Mouse (Mus musculus): ENCODE results near the gene Prr23a2. TPM values are rescaled to one million over a fixed set of nuclear protein-coding genes. Genes with fewer than 3 reads are reported as not detected.

The Prr23a2 gene
- polyA plus RNA-seq (2017; shearing (Covaris generic)) = not detected

DNA sequence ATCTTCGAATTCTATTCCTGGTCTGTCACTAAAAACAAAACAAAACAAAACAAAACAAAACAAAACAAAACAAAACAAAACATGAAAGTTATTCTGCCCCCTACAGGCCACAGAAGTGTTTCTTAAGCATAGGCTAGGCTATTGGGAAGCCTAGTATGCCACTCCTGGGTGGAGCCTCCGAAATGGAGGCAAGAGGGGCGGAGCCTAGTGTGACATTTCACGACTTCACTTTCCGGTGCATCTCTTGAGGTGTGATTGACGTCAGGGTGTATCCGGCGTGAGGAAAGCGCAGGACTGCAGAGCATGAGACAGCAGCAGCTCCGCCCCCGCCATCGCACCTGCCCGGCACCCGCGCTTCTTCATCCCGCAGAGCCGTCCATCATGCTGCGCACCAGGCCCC lies at the start of gene Prr23a2:
Gene Prr23a2, plus strand, starts transcription at position 285 of the 400 bp plus-strand sequence.

DNA sequence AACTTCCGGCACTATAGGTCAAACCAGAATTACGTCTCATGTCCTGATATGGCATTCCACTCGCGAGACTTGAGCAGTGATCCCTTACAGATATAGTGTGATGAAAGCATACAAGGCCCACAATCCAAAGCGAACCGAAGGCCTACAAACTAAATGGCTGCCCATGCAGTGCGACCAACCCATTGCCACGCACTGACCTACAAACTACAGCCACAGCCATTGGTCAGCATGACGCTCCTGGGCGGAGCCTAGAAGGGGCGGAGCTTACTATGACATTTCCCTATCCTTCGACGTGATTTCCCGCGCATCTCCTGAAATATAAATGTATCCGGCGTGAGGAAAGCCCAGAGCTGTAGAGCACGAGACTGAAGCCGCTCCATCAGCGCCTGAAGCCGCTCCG lies 14.2 kb upstream of the Prr23a2 start, which contains the start of gene Prr23a1:
Gene Prr23a1, plus strand, starts transcription at position 387 of the 400 bp plus-strand sequence.

DNA sequence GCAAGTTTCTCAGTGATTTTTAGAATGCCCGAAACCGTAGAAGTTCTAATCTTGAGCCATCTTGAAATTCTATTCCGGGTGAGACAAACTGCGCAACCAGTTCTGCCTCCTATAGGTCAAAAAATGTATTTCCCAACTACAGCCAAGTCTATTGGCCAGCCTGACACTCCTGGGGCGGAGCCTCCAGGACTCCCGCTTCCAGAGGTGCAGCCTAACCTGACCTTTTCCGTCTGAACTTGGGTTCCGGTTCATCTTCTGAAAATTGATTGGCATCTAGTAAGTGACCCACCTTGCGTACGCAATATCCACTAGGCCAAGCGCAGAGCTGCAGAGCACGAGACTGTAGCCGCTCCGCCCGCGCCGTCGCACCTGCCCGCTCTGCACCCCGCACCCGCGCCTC lies 8.3 kb downstream of the Prr23a2 start, which contains the start of gene Prr23a3:
Gene Prr23a3, plus strand, starts transcription at position 197 of the 400 bp plus-strand sequence.

DNA sequence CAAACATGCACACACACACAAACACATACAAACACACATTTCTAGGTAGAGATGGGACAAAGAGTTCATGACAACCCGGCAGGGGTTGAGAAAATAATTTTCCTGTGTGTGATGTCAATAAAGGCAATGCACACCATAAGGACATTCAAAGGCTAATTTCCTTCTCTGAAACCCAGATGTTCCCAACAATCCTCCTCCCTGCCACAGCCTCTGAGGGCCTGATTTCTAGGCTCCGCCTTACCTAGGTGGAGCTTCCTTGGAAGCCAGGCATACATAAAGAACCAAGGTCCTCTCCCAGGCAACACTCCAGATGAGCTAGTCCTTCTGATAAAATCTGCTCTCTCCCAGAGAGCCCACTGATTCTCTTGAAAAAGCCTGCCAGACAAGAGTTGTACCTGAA lies 46.5 kb downstream of the Prr23a2 start, which contains the start of gene 7420426K07Rik:
Gene 7420426K07Rik, plus strand, starts transcription at position 301 of the 400 bp plus-strand sequence.

Other genes with a start within 250 kb of the Prr23a2 start
- not detected for gene Prr23a1, start 14.0 kb upstream of the Prr23a2 start, polyA plus RNA-seq (2017; shearing (Covaris generic))
- not detected for gene Prr23a3, start 8.3 kb downstream of the Prr23a2 start, polyA plus RNA-seq (2017; shearing (Covaris generic))
- not detected for gene 7420426K07Rik, start 46.6 kb downstream of the Prr23a2 start, polyA plus RNA-seq (2017; shearing (Covaris generic))
- gene Foxl2, start 98.8 kb downstream of the Prr23a2 start, polyA plus RNA-seq (2017; shearing (Covaris generic)) = not detected
- 79.2 TPM for gene Faim, start 129.9 kb downstream of the Prr23a2 start, polyA plus RNA-seq (2017; shearing (Covaris generic))
- gene Gm1123, start 179.2 kb downstream of the Prr23a2 start, polyA plus RNA-seq (2017; shearing (Covaris generic)) = 0.82 TPM